Mouse (Mus musculus) adrenal gland (tissue): ENCODE measurements at regions not wholly inside any gene's neighbourhood (a gene's known extent, or its start where the extent isn't known, plus 50 kb on each side); places are given as distances from the start of the nearest gene placed in this dataset.
"Not testable (repeated sequence)": the region's sequence is repeated elsewhere in the genome, so short reads cannot be mapped to it uniquely, and the experiment has no call there.

ENCODE experiments used
- intact Hi-C: fragments of 180-260 bp; cut with DNase I; formaldehyde crosslinking; loops from one replicate; pipeline ENCODE4 v1.15.1; 2025

- intact Hi-C loops: no loop called here
Observed at GRCm38 (mm10) chr6:6388835-6389440, 172.0 kb upstream of the Slc25a13 start.

- intact Hi-C loops: no loop called here
Observed at GRCm38 (mm10) chr6:6387571-6387970, 170.6 kb upstream of the Slc25a13 start.

DNA sequence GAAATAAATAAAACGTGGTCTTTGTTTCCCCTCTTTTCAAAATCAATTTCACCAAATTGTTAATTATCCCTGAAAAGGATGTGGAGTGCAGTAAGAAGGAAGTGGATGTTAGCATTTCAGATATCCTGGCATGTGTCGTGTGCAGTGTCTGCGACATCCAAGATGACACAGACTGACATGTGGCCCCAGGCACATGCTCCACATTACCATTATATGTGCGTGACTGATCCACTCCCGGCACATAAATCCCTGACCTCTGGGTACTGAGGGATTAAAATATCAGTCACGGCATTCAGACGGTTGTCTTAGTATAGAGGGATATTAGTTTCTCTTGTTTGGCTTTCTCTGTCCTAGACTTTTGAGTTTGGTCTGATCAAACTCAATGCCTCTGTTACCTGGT lies 168.0 kb upstream of the Slc25a13 start:
- intact Hi-C loops: no loop called here

DNA sequence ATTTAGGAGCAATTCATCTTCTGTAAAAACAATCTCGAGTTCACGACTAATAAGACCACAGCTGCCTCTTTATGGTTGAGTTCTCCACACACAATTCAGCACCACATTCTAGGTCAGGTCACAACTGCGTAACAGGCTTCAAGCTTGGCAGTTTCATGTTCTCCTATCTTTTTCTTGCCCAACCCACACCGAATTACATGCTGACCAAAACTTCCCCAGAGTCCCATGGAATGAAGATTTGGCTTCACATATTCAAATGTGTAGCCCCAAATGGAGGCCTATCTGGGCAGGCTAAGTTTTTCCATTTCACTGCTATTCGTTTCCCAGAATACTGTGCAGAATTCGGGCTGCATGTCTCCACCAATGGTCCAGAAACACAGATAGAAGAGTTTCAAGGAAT lies 167.5 kb upstream of the Slc25a13 start:
- intact Hi-C loops: no loop called here

GRCm38 (mm10) chr6:6372421-6372820 lies 155.4 kb upstream of the Slc25a13 start:
- intact Hi-C loops: no loop called here

DNA sequence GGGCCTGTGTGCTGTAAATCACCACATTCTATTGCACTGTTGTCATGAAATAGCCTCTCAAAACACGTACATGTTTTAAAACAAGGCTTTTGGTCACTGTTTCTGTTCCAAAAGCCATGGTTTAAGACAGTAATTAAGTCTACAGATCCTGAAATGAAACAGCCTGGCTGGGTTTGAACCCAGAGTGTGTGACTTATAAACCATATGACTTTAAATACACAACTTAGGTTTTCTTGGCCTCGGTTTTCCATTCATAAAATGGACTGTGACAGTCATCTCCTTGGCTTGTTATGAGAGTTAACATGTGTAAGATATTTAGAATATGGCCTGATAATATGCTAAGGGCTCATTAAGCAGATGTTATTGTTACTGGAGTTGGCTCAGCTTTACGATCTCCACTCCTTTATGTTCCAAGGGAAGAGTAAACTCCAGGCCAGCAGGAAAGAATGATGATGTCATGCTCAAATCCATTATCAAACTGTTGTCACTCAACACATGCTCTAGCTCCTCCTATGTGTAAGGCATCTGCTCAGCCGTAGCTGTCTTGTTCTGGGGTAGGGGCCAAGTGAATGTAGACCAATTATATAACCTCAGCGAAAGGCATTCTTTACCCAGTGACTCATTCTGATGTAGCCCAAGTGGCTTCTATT lies 154.6 kb upstream of the Slc25a13 start:
- intact Hi-C loops: no loop called here

DNA sequence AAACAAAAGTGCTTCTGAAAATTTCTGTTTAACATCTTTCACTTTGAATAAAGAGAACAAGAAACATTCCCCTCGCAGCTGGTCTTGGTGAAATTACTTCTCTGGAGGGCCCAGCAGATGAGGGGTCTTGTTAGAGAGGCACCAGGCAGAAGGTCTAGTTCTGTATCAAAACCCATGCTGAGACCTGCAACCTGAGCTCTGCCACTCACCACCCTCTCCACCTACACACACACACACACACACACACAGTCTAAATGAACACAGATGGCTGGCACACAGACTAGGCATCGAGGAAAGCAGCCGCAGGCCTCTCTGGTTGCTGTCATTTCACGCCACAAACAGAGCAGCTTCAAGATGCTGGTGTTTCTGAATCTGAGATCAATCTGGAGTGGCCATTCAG lies 147.1 kb upstream of the Slc25a13 start:
- intact Hi-C loops: no loop called here

- intact Hi-C loops: no loop called here
Observed at GRCm38 (mm10) chr6:6362678-6363354, 145.8 kb upstream of the Slc25a13 start.

DNA sequence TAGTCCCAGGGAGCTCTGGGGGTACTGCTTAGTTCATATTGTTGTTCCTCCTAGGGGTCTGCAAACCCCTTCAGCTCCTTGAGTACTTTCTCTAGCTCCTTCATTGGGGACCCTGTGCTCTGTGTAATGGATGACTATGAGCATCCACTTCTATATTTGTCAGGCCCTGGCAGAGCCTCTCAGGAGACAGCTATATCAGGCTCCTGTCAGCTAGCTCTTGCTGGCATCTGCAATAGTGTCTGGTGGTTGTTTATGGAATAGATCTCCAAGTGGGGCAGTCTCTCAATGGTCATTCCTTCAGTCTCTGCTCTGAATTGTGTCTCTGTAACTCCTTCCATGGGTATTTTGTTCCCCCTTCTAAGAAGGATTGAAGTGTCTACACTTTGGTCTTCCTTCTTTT lies 144.2 kb upstream of the Slc25a13 start:
- intact Hi-C loops: not testable (repeated sequence)

- intact Hi-C loops: no loop called here
Observed at GRCm38 (mm10) chr6:6357477-6357876, 140.5 kb upstream of the Slc25a13 start.

DNA sequence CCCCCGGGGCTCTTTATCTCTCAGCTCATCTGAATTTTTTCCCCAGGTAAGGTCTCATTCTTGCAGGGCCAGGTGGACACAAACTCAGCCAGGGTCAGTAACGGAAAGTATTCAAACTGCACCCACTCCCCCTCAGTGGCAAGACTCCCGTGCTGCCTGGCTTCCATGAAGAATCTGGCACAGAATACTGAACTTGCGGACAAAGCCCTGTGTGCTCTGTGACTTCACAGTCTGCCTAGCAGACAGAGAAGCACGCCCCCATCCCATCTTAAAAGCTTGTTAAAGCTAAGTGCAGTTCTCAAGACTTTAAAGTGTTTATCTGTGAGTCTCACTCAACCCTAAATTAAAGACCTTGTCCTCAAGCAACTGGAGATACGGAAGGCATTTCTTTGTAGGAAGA lies 140.0 kb upstream of the Slc25a13 start:
- intact Hi-C loops: no loop called here

GRCm38 (mm10) chr6:6335251-6335650 lies 118.3 kb upstream of the Slc25a13 start:
- intact Hi-C loops: no loop called here

- intact Hi-C loops: no loop called here
Observed at GRCm38 (mm10) chr6:6330271-6330670, 113.3 kb upstream of the Slc25a13 start.

GRCm38 (mm10) chr6:6325516-6325915 lies 108.5 kb upstream of the Slc25a13 start:
- intact Hi-C loops: no loop called here

DNA sequence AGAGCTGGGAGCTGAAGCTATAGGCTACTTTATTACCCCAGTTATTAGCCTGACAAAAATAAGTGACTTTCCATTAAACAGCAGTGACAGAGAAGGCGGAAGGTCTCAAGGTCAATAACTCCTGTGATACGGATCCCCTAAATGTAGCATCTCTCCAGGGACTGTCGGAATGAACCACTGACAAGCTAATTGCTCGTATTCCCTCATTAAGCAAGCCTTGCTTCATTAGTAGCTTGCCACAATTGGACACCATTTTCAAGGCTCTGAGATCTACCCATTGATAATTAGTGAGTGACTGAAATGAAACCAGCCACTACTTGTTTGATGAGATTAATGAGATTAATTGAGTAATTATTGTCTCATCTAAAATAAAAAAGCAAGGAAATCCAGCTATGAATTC lies 99.8 kb upstream of the Slc25a13 start:
- intact Hi-C loops: no loop called here

- intact Hi-C loops: no loop called here
Observed at GRCm38 (mm10) chr6:6313171-6313570, 96.2 kb upstream of the Slc25a13 start.

- intact Hi-C loops: no loop called here
Observed at GRCm38 (mm10) chr6:6310213-6310612, 93.2 kb upstream of the Slc25a13 start.

DNA sequence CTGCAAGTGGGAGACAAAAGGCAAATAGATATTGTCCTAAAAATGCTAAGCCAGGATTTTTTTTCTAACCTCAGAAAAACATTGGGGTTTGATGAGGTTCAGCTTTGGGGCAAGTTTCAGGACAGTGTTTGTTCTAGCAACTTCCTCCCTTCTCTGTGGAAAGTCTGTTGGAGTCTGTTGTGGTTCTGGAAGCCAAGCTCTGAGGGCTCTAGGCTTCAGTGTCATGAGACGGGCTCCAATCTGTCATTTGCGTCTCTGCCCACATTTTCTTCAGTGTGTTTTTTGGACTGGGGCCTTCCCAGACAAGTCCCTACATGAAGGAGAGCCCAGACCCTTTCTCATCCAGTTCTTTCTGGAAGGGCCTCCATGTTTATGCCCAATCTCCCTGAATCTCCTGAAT lies 90.6 kb upstream of the Slc25a13 start:
- intact Hi-C loops: no loop called here

- intact Hi-C loops: no loop called here
Observed at GRCm38 (mm10) chr6:6303767-6304166, 86.8 kb upstream of the Slc25a13 start.

DNA sequence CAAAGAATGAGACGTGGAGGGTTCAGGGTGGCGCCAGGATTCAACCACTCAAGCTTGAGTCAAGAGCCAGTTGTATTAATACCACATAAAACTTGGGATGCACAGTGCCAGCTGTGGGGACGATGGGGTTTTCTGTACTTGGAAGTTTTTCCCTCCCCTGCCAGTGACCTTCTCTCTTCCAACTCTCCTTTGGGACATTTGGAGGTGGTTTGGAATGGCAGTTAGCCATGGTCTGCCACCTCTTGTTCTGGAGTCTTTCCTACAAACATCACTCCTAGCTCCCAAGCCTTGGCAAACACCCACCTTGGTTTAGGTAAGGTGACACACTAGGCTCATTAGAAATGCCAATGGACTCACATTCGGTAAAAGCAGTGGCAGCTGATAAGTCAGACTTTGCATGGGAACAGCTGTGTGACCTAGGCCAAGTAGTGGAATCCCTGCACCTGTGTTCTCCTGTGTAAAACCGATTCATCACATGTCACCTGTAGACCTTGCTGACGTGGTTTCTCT lies 84.1 kb upstream of the Slc25a13 start:
- intact Hi-C loops: no loop called here

DNA sequence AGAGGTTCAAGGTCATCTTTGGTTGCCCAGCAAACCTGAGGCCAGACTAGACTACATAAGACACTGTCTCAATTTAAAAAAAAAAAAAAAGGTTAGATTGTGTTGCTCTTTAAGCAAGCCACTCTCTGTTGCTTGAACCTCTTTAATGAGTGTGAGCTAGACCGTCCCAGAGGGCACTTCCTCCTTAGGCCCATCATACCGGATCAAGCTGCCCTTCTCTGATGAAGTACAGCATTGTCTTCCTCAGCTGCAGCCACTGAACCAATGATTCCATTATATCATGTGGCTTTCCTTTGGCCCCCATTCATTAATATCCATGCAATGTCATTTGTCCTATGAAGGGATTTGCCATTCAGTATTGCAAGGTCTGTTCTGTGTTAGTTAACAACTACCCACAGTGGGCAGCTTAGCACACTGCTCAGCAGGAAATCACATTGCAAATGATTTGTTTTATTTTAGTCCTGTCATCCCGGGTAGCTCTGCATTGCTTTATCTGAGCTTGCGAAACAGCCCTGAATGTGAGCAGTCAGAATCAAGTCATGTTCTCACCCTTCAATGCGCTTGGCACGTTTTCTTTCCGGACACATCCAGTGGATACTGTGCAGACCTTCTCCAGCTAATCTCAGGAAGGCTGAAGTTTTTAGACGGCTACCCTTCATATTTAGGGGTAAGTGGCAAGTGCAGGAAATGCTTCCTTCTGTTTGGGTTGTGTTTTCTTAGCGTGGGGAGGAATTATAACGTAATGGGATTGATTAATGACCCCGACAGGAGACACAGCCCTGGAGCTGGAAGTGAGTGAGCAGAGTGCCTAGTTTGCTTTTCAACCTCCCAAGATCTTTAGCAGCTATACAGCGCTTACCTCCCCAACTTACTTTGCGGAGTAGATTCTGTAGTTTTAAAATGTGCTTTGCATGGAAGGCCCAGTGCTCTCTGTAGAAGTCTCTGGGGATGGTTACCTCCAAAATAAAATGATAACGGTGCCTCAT lies 82.2 kb upstream of the Slc25a13 start:
- intact Hi-C loops: no loop called here
